Mouse (Mus musculus) Patski (cell line): ENCODE results near the gene Tmem256. TPM values are rescaled to one million over a fixed set of nuclear protein-coding genes. Genes with fewer than 3 reads are reported as not detected.

ENCODE experiments used
- ATAC-seq: fragments of 100-300 bp; one replicate; pipeline ENCODE4 v1.8.0; 2021
- CTCF ChIA-PET: fragments of 350-600 bp; sonication (Branson Sonifier 250); formaldehyde crosslinking; loops from one replicate; lab custom pipeline; 2022; ENCODE audit warnings: inconsistent platforms; lab: Charles Lee
- POLR2A ChIA-PET: fragments of 350-600 bp; sonication (Branson Sonifier 250); formaldehyde crosslinking; loops from one replicate; lab custom pipeline; 2022; ENCODE audit warnings: antibody characterized with exemption, inconsistent platforms; lab: Charles Lee
- DNase-seq: peaks from one replicate; pipeline ENCODE4 v3.0.0-alpha.2; 2011; ENCODE audit warnings: low read depth, low spot score
- H3K27me3 ChIP-seq: fragments of 371-371 bp; one replicate; pipeline ENCODE4 v1.5.1; 2021
- CTCF ChIP-seq: fragments of 100-300 bp; IDR thresholded peaks from one replicate; pipeline ENCODE4 v1.5.1; 2021
- in situ Hi-C: fragments of 300-500 bp; cut with MboI; formaldehyde crosslinking; loops from 3 replicates; pipeline ENCODE4 v1.11.1; 2018; ENCODE audit warnings: low pct_unique_long_range_greater_than_20kb, mixed read lengths
- polyA plus RNA-seq: library from polyadenylated mRNA; unstranded; gene quantifications from one replicate; pipeline ENCODE4 v1.2.3, GENCODE M21; 2021

The Tmem256 gene
- polyA plus RNA-seq, 1 experiment from 2014 or later, result 158 TPM

- TF ChIP-seq CTCF, result no peak
- no peak for DNase-seq
- no peak for ATAC-seq
- CTCF ChIA-PET, result interaction anchor here (0.7 to 1.2 kb wide), 3 partner anchors 11 to 16 kb away, joined by 3 read pairs; no protein-coding TSS in a partner anchor
- peaks cover 10% of the 10 kb centered on the region for H3K27me3 ChIP-seq
- in situ Hi-C loops, result no loop called here
- POLR2A ChIA-PET, result interaction anchor here (1.0 kb wide), 1 partner anchor 19 kb away, joined by 3 read pairs; no protein-coding TSS in a partner anchor
These were observed 28.0 kb upstream of the Tmem256 start for GRCm38 (mm10) chr11:69810280-69810679.

DNA sequence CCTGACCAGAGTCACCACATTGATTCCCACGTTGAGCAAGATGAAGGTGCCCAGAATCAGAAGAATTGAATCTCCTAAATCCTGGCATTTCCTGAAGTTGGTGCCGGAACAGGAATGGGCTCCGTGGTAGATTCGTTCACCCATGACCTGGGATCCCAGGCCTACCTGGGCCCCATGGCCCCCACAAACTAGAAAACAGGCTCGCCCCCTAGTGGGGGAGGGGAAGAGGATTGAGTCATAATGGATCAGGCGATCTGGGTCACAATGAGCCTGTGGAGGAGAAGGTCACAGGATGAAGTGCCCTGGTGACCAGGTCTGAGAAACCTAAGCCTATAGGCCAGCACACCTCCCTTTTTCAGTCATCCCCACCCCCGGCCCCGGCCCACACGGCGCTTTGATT, 23.2 kb upstream of the Tmem256 start, which contains the start of gene Gm39566:
TSS of gene Gm39566 (minus strand) at position 144 of the 400 bp plus-strand sequence.
- ChIA-PET POLR2A (no interaction called here), CTCF (interaction anchor here (1.4 kb wide), 1 partner anchor 9 kb away, joined by 3 read pairs; the partner anchor contains the start of gene Tmem102)
- ATAC-seq (no peak), DNase-seq (no peak)
- no peak for TF ChIP-seq CTCF
- in situ Hi-C loops, result no loop called here
- peaks cover 12% of the 10 kb centered on the region for H3K27me3 ChIP-seq

DNA sequence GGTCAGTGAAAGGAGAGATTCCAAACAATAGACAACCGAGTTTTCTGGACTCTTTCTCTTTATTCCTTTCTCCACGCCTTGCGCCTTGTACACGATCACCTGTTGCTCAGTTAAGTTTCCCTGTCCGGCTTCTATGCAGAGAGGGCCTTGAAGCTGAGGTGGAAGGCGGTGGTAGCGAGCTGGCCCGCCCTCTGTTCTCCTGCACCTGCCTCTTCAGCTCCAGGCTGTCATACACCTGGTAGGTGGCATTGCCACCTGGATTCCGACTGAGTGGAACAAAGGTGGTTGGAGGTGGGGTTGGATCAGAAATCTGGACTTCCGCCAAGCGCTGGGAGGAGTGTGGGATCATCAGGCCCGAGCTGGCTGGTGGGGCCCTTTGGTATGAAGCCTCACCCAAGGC, 21.8 kb upstream of the Tmem256 start:
- TF ChIP-seq CTCF, result no peak
- ChIA-PET CTCF (interaction anchor here (0.8 kb wide), 1 partner anchor 18 kb away, joined by 3 read pairs; no protein-coding TSS in a partner anchor), POLR2A (no interaction called here)
- ATAC-seq, result no peak
- no peak for DNase-seq
- H3K27me3 ChIP-seq, result peaks cover 2% of the 10 kb centered on the region
- in situ Hi-C loops, result no loop called here

DNA sequence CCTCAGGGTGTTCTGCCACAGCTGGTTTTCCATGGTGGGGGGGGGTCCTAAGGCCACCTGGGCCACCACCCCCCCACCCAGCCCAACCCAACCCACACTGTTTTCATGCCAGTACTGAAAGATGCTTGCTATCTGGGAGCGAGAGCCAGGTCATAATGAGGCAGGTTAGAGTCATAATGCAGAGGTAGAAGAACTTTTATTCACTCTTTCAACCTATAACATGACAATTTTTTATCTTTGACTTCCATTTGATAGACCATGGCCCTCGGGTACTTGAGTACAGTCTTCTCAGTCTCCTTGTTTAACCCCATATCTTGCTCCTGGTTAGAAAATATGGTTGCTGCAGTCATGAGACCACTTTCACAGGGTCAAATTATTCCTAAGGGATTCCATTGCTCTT, 19.9 kb upstream of the Tmem256 start, which contains the start of gene Spem2:
TSS of gene Spem2 (minus strand) at position 101 of the 400 bp plus-strand sequence.
- TF ChIP-seq CTCF, result no peak
- ChIA-PET POLR2A (no interaction called here), CTCF (no interaction called here)
- no peak for ATAC-seq
- DNase-seq, result no peak
- H3K27me3 ChIP-seq, result peaks cover 2% of the 10 kb centered on the region
- in situ Hi-C loops, result no loop called here

DNA sequence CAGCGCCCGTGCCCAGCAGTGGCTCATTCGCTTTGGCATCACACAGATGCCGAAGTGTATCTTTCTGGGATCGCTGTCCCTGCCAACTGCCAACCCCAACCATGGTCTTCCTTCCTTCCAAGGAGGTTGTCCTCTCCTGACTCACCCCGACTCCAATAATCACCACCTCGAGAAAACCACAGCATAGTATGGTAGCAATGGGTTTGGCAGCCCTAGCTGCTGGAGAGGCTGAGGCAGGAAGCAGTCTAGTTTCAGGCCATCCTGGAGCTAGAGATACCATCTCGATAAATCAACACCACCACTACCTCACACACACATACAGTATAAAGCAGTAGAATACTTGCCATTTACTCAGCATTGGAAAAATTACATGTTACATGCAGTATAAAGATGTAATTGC, 19.4 kb upstream of the Tmem256 start:
- ChIA-PET POLR2A (no interaction called here), CTCF (no interaction called here)
- no peak for TF ChIP-seq CTCF
- ATAC-seq, result no peak
- H3K27me3 ChIP-seq, result peaks cover 2% of the 10 kb centered on the region
- in situ Hi-C loops, result no loop called here
- DNase-seq, result no peak

DNA sequence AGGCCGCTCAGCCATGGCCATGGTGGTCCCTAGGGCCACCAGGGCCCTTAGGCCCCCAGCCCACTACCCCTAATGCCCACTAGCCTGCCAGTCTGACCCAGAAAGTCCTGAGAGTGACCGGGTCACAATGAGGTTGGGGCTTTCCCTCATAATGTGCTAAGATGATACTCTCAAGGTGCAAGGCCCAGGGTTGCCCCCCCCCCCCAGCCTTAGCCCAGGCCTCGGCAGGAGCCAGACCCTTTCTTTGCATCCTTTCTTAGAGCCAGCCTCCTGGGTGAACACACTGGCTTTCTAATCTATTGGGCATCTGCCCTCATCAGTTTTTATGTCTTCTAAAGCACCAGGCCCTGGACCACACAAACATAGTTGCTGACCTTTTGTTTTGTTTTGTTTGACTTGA, 16.2 kb upstream of the Tmem256 start, which contains the start of gene Spem1:
TSS of gene Spem1 (minus strand) at position 101 of the 400 bp plus-strand sequence.
- ATAC-seq (no peak), DNase-seq (no peak)
- CTCF ChIA-PET, result no interaction called here
- peaks cover 2% of the 10 kb centered on the region for H3K27me3 ChIP-seq
- no peak for TF ChIP-seq CTCF
- POLR2A ChIA-PET, result no interaction called here
- in situ Hi-C loops, result no loop called here

GRCm38 (mm10) chr11:69823456-69823855, 14.9 kb upstream of the Tmem256 start:
- no peak for TF ChIP-seq CTCF
- DNase-seq, result no peak
- no peak for ATAC-seq
- H3K27me3 ChIP-seq, result peaks cover 2% of the 10 kb centered on the region
- in situ Hi-C loops, result no loop called here
- ChIA-PET CTCF (no interaction called here), POLR2A (no interaction called here)

- TF ChIP-seq CTCF, result no peak
- POLR2A ChIA-PET, result interaction anchor here (0.5 to 1.0 kb wide), 2 partner anchors 19 to 80 kb away, joined by 3 read pairs; no protein-coding TSS in a partner anchor
- no peaks in the 10 kb centered on the region for H3K27me3 ChIP-seq
- in situ Hi-C loops, result no loop called here
- DNase-seq, result no peak
- CTCF ChIA-PET, result interaction anchor here (1.4 kb wide), 1 partner anchor 13 kb away, joined by 3 read pairs; no protein-coding TSS in a partner anchor
- no peak for ATAC-seq
These were observed 9.5 kb upstream of the Tmem256 start for GRCm38 (mm10) chr11:69828832-69829231.

GRCm38 (mm10) chr11:69833554-69833953, 4.8 kb upstream of the Tmem256 start:
- no peak for ATAC-seq
- no peaks in the 10 kb centered on the region for H3K27me3 ChIP-seq
- no peak for DNase-seq
- in situ Hi-C loops, result no loop called here
- POLR2A ChIA-PET, result no interaction called here
- CTCF ChIA-PET, result interaction anchor here (1.2 kb wide), 1 partner anchor 28 kb away, joined by 3 read pairs; the partner anchor contains the start of gene Tmem102
- no peak for TF ChIP-seq CTCF

DNA sequence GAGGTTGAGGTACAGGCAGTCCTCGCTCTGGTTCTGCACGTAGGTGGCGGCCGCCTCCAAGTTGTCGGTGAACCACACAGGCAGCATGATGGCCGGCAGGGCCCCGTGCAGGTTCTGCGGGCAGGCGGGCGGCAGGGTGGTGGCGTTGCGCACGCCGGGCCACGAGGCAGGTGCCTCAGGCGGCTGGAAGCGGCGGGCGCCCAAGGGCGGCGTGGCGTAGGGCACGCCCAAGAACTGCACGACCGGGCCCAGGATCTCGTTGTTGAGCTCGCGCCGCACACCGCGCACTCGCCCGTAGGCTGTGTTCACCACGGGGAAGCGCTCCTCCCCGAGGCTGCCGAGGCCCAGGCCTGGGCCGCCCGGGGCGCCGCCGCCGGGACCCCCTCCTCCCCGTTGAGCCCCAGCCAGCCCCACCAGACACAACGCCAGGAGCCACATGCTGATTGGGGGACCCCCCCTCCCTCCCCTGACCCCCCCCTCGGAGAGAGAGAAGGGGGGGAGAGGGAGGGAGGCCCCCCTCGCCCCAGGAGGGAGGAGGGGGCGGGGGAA, 4.2 kb upstream of the Tmem256 start:
- no peak for TF ChIP-seq CTCF
- no peak for DNase-seq

DNA sequence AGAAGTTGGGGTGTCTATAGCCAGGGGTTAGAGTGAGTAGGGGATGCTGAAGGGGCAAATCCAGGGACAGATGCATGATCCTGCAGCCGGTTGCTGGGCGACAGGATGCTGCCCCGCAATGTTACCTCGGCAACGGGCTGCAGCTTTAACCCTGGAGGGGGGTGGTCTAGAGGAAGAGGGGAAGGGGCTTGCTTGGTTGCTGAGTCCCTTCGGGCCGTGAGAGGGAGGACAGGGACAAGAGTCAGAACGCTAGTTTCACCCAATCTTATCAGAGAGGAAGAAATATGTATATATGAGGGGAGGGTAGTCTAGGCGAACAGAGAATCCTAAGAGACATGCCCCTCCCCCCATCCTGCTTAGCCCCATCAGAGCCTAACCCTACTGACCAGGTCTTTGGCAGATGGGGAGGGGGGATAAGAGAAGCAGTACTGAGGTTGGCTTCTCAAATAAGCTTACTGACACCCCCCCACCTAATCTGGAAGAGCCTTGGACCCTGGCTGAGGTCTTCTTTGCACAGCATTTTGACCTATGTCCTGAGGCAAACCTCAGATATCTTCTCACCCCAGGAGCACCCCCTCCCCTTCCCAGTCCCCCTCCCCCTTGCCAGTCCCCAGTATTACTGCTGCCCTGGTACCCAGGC, 2.9 kb upstream of the Tmem256 start:
- no peak for DNase-seq

More for the DNA sequence above, 4.2 kb upstream of the Tmem256 start:
- POLR2A ChIA-PET, result no interaction called here
- no peak for ATAC-seq
- CTCF ChIA-PET, result no interaction called here
- no peaks in the 10 kb centered on the region for H3K27me3 ChIP-seq
- in situ Hi-C loops, result no loop called here

More for the DNA sequence above, 2.9 kb upstream of the Tmem256 start:
- in situ Hi-C loops, result no loop called here
- H3K27me3 ChIP-seq, result no peaks in the 10 kb centered on the region
- no peak for TF ChIP-seq CTCF
- no peak for ATAC-seq
- ChIA-PET POLR2A (interaction anchor here (1.1 to 1.2 kb wide), 2 partner anchors 10 to 118 kb away, joined by 3 read pairs; no protein-coding TSS in a partner anchor), CTCF (no interaction called here)
